Mouse (Mus musculus): Measurements from ENCODE around the gene Igsf8. TPM values are rescaled to one million over a fixed set of nuclear protein-coding genes. Genes with fewer than 3 reads are reported as not detected.
A peak's percentile ranks its signal among the peaks of the same experiment; 100 is the strongest.

Gene Igsf8
- polyA plus RNA-seq, 2 experiments: 11.0 to 15.4 TPM

DNA sequence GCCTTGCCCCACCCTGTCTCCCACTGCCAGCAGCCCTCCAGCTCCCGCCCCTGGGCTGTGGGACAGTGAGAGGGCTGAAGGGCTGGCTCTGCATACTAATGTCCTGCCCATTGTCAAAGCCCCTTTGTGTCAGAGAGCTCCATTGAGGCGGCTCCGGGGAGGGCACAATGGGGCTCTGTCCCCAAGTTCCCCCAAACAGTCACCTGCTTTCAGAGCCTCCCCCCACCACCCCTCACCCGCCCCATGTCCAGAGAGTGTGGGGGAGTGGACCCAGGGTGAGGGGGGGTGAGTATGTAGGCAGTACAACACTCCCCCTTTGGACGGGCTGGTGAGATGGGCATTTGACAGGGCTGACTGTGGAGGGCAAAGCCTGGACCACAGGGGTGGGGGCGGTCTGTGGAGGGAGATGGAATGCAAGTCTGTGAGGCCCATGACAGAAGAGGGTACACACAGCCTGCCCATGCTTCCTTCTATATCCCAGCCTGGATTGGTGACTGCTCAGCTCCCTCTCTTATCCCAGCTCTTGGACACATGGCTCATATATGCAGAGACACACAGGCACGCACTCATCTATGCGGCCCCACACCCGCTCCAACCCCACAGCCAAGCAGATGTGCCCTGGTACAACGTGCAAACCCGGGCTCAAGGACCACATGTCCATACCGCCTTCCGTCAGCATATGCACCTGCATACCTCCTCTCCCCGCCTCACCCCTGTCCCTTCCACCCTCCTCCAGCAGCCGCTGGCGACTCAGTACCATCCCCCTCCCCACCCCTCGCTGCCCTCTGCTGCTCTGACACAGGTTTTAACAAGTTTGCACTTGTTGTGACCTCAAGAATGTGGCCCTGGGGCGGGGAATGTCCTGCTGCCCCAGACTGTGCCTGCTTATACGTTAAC, 88.7 kb downstream of the Igsf8 start:
- no peak overlapping the region for H3K4me3 ChIP-seq (ENCODE audit: insufficient read depth in 1 of 2, low read depth in 2 of 2, low read length in 2 of 2)
- no peak overlapping the region for H3K4me2 ChIP-seq (ENCODE audit: low read depth)
- DNase-seq (ENCODE audit: low read depth in 3 of 3, low spot score in 3 of 3) (no peak), ATAC-seq (ENCODE audit: insufficient read depth) (no peak; the same call in 1 of the 2 replicates)
- no peak overlapping the region for H3K9ac ChIP-seq (replicated peaks)
- H3K4me1 ChIP-seq (replicated peaks; ENCODE audit: control insufficient read depth in 2 of 2, insufficient read depth in 2 of 2, low read length in 1 of 2): peaks cover 0 to 5% of the 10 kb centered on the region in 2 experiments; a peak in 1 of 4 replicates
- no peak for TF ChIP-seq EP300 (IDR thresholded peaks at IDR 0.05; ENCODE audit: low read depth)
- TF ChIP-seq CTCF (IDR thresholded peaks at IDR 0.05; ENCODE audit: low read depth): no peak
- 29% methylated on average over 19 of the region's 19 CpGs for WGBS (ENCODE audit: insufficient replicate concordance)
- peaks cover 3% of the 10 kb centered on the region for H3K27me3 ChIP-seq (ENCODE audit: control insufficient read depth, insufficient read depth, low read length)
- no peaks in the 10 kb centered on the region for H3K36me3 ChIP-seq (replicated peaks; ENCODE audit: control insufficient read depth, insufficient read depth, low read depth)
- H3K9me3 ChIP-seq (ENCODE audit: control insufficient read depth, low read length): no peaks in the 10 kb centered on the region
- no peak overlapping the region for H3K27ac ChIP-seq

DNA sequence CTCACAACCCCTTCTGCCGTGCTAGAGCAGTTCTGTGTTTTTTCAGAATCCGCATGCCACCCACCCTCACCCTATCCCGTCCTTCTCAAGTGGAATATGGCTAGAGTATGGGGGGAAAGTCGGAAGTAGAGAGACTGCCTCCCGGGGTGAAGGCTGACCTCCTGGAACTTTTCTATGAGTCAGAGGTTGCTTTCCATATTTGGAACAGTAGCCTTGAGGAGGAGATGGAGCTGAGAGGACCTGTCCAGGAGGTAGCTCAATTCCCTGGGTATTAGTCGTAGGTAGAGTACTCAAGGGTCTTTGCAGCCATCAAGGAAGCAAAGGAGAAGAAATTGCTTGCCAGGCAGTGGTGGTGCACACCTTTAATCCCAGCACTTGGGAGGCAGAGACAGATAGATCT, 90.6 kb downstream of the Igsf8 start:
- Histone ChIP-seq H3K9me3 (ENCODE audit: control insufficient read depth, low read length) (no peaks in the 10 kb centered on the region), H3K4me3 (ENCODE audit: insufficient read depth in 1 of 2, low read depth in 2 of 2, low read length in 2 of 2) (no peak overlapping the region), H3K27me3 (ENCODE audit: control insufficient read depth, insufficient read depth, low read length) (peaks cover 3% of the 10 kb centered on the region), H3K36me3 (replicated peaks; ENCODE audit: control insufficient read depth, insufficient read depth, low read depth) (no peaks in the 10 kb centered on the region), H3K4me1 (replicated peaks; ENCODE audit: control insufficient read depth in 2 of 2, insufficient read depth in 2 of 2, low read length in 1 of 2) (peaks cover 0 to under 1% of the 10 kb centered on the region in 2 experiments; a peak in 1 of 4 replicates), H3K9ac (replicated peaks) (no peak overlapping the region), H3K4me2 (ENCODE audit: low read depth) (no peak overlapping the region), H3K27ac (no peak overlapping the region)
- 32% methylated on average over 6 of the region's 6 CpGs for WGBS (ENCODE audit: insufficient replicate concordance)
- DNase-seq (ENCODE audit: low read depth in 3 of 3, low spot score in 3 of 3) (no peak), ATAC-seq (ENCODE audit: insufficient read depth) (no peak)
- TF ChIP-seq EP300 (IDR thresholded peaks at IDR 0.05; ENCODE audit: low read depth) (no peak), CTCF (IDR thresholded peaks at IDR 0.05; ENCODE audit: low read depth) (no peak)

DNA sequence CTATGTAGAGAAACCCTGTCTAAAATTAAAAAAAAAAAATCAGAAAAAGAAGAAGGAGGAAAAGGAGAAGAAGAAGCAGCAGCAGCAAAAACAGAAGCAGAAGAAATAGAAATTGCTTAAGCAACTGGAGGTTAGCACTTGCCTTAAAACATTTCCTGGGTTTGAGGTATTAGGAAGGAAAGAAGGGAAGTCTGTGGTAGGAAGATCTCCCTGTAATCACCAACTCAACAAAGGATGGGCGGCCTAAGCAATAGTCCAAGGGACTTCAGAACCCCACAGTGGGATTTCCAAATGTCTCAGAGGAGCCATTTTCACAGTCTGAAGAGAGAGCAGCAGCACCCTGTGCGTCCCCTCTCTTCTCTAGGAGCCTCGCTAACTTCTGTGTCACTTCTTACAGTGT, 91.0 kb downstream of the Igsf8 start:
- WGBS (ENCODE audit: insufficient replicate concordance): 30% methylated on average over 3 of the region's 3 CpGs

DNA sequence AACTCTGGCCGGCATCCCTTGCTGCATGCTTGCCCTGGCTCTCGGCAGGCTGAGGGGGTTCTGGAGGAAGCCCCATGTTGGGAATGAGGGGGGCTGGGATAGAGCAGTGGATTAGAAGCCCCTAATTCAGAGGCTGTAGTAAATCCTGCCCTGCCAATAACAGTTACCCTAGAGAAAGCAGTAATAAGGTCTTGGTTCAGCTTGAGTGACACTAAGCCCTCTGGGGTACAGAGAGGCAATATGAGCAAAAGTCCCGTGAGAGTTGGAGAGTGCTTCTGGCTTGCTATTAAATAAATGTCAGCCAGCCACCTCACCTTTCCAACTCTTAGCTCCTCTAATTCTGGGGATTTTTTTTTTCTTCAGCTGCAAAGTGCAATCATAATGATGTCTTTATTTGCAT, 93.9 kb downstream of the Igsf8 start:
- no peaks in the 10 kb centered on the region for H3K9me3 ChIP-seq (ENCODE audit: control insufficient read depth, low read length)

More for the DNA sequence above, 91.0 kb downstream of the Igsf8 start:
- H3K9ac ChIP-seq (replicated peaks): no peak overlapping the region
- peaks cover 3% of the 10 kb centered on the region for H3K27me3 ChIP-seq (ENCODE audit: control insufficient read depth, insufficient read depth, low read length)
- H3K9me3 ChIP-seq (ENCODE audit: control insufficient read depth, low read length): no peaks in the 10 kb centered on the region
- H3K27ac ChIP-seq: no peak overlapping the region
- H3K36me3 ChIP-seq (replicated peaks; ENCODE audit: control insufficient read depth, insufficient read depth, low read depth): no peaks in the 10 kb centered on the region
- TF ChIP-seq EP300 (IDR thresholded peaks at IDR 0.05; ENCODE audit: low read depth): no peak
- no peak for TF ChIP-seq CTCF (IDR thresholded peaks at IDR 0.05; ENCODE audit: low read depth)
- H3K4me2 ChIP-seq (ENCODE audit: low read depth): no peak overlapping the region
- no peak for DNase-seq (ENCODE audit: low read depth in 3 of 3, low spot score in 3 of 3)
- H3K4me3 ChIP-seq (ENCODE audit: insufficient read depth in 1 of 2, low read depth in 2 of 2, low read length in 2 of 2): no peak overlapping the region
- no peak for ATAC-seq (ENCODE audit: insufficient read depth)
- no peaks in the 10 kb centered on the region; a peak in 1 of 4 replicates for H3K4me1 ChIP-seq (replicated peaks; ENCODE audit: control insufficient read depth in 2 of 2, insufficient read depth in 2 of 2, low read length in 1 of 2)

GRCm38 (mm10) chr1:172357550-172357949, 96.1 kb downstream of the Igsf8 start:
- no peak for ATAC-seq (ENCODE audit: insufficient read depth)
- no peak overlapping the region for H3K27ac ChIP-seq
- no peak overlapping the region for H3K4me3 ChIP-seq (ENCODE audit: insufficient read depth in 1 of 2, low read depth in 2 of 2, low read length in 2 of 2)
- H3K4me1 ChIP-seq (replicated peaks; ENCODE audit: control insufficient read depth in 2 of 2, insufficient read depth in 2 of 2, low read length in 1 of 2): no peaks in the 10 kb centered on the region
- H3K9me3 ChIP-seq (ENCODE audit: control insufficient read depth, low read length): no peaks in the 10 kb centered on the region
- no peak for TF ChIP-seq EP300 (IDR thresholded peaks at IDR 0.05; ENCODE audit: low read depth)
- peak; percentile 93 for TF ChIP-seq CTCF (IDR thresholded peaks at IDR 0.05; ENCODE audit: low read depth)
- no peak for DNase-seq (ENCODE audit: low read depth in 3 of 3, low spot score in 3 of 3)
- H3K27me3 ChIP-seq (ENCODE audit: control insufficient read depth, insufficient read depth, low read length): no peaks in the 10 kb centered on the region; the same call in 1 of the 2 replicates
- no peak overlapping the region for H3K4me2 ChIP-seq (ENCODE audit: low read depth)
- no peak overlapping the region for H3K9ac ChIP-seq (replicated peaks)
- 0% methylated on average over 1 of the region's 1 CpGs for WGBS (ENCODE audit: insufficient replicate concordance)
- H3K36me3 ChIP-seq (replicated peaks; ENCODE audit: control insufficient read depth, insufficient read depth, low read depth): no peaks in the 10 kb centered on the region

More for the DNA sequence above, 93.9 kb downstream of the Igsf8 start:
- Histone ChIP-seq H3K36me3 (replicated peaks; ENCODE audit: control insufficient read depth, insufficient read depth, low read depth) (no peaks in the 10 kb centered on the region), H3K27me3 (ENCODE audit: control insufficient read depth, insufficient read depth, low read length) (peaks cover 3% of the 10 kb centered on the region), H3K4me3 (ENCODE audit: insufficient read depth in 1 of 2, low read depth in 2 of 2, low read length in 2 of 2) (no peak overlapping the region), H3K9ac (replicated peaks) (no peak overlapping the region), H3K27ac (no peak overlapping the region), H3K4me2 (ENCODE audit: low read depth) (no peak overlapping the region), H3K4me1 (replicated peaks; ENCODE audit: control insufficient read depth in 2 of 2, insufficient read depth in 2 of 2, low read length in 1 of 2) (no peaks in the 10 kb centered on the region)
- DNase-seq (ENCODE audit: low read depth in 3 of 3, low spot score in 3 of 3) (no peak), ATAC-seq (ENCODE audit: insufficient read depth) (no peak)
- WGBS (ENCODE audit: insufficient replicate concordance): 57% methylated on average over 3 of the region's 3 CpGs
- TF ChIP-seq CTCF (IDR thresholded peaks at IDR 0.05; ENCODE audit: low read depth) (no peak), EP300 (IDR thresholded peaks at IDR 0.05; ENCODE audit: low read depth) (no peak)
